Mouse (Mus musculus): ENCODE measurements at regions not wholly inside any gene's neighbourhood (a gene's known extent, or its start where the extent isn't known, plus 50 kb on each side); places are given as distances from the start of the nearest gene placed in this dataset.

- no peak for DNase-seq (ENCODE audit: inconsistent age in 2 of 2, low spot score in 1 of 2)
These were observed 203.5 kb downstream of the Fgf9 start for GRCm38 (mm10) chr14:58273693-58274419.

GRCm38 (mm10) chr14:58265373-58265772 is 195.0 kb downstream of the Fgf9 start:
- DNase-seq (ENCODE audit: inconsistent age in 2 of 2, low spot score in 1 of 2) = peak in 1 of 2 experiments; percentile 33

DNA sequence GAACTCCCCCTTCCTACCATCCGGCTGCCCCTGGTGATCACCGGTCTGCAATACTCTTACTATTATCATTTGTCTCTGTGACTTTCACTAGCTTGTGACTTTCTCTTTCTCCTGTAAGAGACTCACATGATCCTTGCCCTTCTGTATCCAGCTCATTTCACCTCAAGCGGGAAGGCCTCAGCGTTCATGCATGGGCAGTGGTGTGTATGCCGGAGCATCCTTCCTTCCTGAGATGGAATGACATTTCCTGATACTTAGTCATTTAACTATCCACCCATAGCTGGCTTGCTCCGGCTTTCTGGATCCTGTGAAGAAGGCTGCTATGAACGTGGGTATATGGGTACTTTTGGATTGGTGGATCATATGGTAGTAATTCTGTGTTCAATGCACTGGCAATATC is 194.1 kb downstream of the Fgf9 start:
- DNase-seq (ENCODE audit: inconsistent age in 2 of 2, low spot score in 1 of 2) = no peak

DNA sequence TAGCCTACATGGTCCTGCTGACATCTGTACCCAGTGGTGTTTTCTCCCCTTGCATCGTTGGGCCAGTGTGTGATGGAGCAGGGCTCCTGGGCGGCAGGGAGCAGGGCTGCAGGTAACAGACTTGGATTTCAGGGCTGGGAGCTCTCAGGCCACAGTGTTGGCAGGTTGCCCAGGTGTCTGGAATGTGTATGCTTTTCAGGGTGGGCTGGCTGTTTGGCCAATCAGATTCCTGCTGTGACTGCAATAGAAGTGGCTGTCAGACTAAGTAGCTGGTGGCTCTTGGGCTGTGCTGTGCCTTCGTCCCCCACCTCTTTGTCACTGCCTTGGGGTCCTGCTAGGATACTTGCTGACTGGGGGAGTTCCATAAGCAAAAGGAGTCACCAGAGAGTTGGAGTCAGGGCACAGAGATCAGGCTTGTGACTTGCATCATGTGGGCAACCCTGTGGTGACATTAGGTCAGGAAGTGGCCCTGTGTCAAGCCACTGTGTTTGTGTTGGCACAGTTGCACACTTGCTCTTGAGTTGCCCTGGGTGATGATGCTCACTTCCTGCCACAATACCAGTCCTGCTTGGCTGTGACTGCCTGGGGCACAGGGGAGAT is 183.1 kb downstream of the Fgf9 start:
- DNase-seq (ENCODE audit: inconsistent age in 2 of 2, low spot score in 1 of 2) = peak; percentile 16 to 55

DNA sequence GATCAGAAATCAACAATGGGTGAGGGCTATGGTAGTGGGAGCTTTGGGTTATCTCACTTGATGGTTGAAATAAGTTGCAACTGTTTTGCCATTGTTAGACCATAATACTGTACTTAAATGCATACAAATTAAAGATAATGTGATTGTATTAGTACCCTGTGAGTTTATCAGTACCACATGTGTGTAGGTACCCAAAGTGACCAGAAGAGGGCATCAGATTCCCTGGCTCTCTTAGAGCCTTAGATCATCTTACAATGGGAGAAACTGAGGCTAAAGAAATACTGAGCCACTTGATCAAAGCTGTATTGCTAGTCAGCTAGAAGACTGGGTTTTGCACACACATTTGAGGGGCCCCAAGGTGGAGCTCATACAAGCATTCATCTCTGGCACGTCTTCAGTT is 155.5 kb downstream of the Fgf9 start:
- no peak for DNase-seq (ENCODE audit: inconsistent age in 2 of 2, low spot score in 1 of 2)

DNA sequence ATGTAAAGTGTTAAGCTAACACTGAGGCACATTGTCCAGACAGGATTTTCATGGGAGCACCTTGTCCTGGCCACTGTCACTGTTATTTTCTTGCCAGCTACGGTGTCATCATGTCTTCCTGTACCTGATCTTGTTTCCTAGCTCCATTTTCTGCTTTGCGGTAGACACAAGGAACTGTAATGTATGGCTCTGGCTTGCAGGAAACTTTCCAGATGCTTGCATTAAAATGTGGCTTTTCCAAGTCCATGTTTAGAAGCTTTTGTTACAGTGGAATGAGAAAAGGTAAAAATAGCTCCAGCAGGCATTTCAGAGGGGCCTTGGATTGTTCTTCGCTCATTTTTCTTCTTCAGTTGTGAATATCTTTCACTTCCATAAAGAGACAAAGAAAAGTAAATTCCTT is 154.1 kb downstream of the Fgf9 start:
- DNase-seq (ENCODE audit: inconsistent age in 2 of 2, low spot score in 1 of 2) = no peak

GRCm38 (mm10) chr14:58208401-58208800 is 138.1 kb downstream of the Fgf9 start:
- peak in 1 of 2 experiments; percentile 22 for DNase-seq (ENCODE audit: inconsistent age in 2 of 2, low spot score in 1 of 2)

GRCm38 (mm10) chr14:58202607-58203295 is 132.4 kb downstream of the Fgf9 start:
- DNase-seq (ENCODE audit: inconsistent age in 2 of 2, low spot score in 1 of 2) = peak in 1 of 2 experiments; percentile 48

GRCm38 (mm10) chr14:58189948-58190347 is 119.6 kb downstream of the Fgf9 start:
- peak in 1 of 2 experiments; percentile 23 for DNase-seq (ENCODE audit: inconsistent age in 2 of 2, low spot score in 1 of 2)

GRCm38 (mm10) chr14:58182869-58183268 is 112.5 kb downstream of the Fgf9 start:
- DNase-seq (ENCODE audit: inconsistent age in 2 of 2, low spot score in 1 of 2) = no peak

- no peak for DNase-seq (ENCODE audit: inconsistent age in 2 of 2, low spot score in 1 of 2)
These were observed 110.4 kb downstream of the Fgf9 start for GRCm38 (mm10) chr14:58180724-58181123.

- no peak for DNase-seq (ENCODE audit: inconsistent age in 2 of 2, low spot score in 1 of 2)
These were observed 105.5 kb downstream of the Fgf9 start for GRCm38 (mm10) chr14:58175651-58176363.

DNA sequence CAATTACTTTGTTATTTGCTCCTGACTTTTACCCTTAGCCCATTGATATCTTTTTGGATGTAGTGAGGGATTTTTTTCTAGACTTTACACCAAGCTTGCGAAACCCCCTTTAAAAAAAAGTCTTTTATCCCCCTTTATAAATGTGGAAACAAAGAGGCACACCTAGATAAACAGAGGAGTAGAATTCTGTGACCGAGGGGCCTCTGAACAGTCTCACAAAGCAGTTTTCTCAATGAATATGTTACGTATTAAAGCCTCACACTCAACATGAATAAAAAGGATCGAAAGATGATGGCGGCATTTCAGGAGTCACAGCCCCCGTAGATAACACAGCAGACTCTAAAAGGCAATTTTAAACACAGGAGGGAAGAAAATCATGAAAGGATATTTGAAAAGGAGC is 104.2 kb downstream of the Fgf9 start:
- no peak for DNase-seq (ENCODE audit: inconsistent age in 2 of 2, low spot score in 1 of 2)

GRCm38 (mm10) chr14:58168920-58169319 is 98.6 kb downstream of the Fgf9 start:
- no peak for DNase-seq (ENCODE audit: inconsistent age in 2 of 2, low spot score in 1 of 2)
